Mouse (Mus musculus): ENCODE data around the gene Epb41l5. TPM values are rescaled to one million over a fixed set of nuclear protein-coding genes. Genes with fewer than 3 reads are reported as not detected.

The Epb41l5 gene
- polyA plus RNA-seq, 1 experiment from 2014 or later = 18.4 TPM

- no peak overlapping the region for H3K4me2 ChIP-seq (ENCODE audit: low read length)
- H3K4me3 ChIP-seq (ENCODE audit: low read length) = no peak overlapping the region
- 95% methylated on average over 3 of the region's 3 CpGs for WGBS
- H3K27me3 ChIP-seq (replicated peaks; ENCODE audit: control insufficient read depth, insufficient read depth, low read length) = no peaks in the 10 kb centered on the region
- H3K4me1 ChIP-seq (ENCODE audit: control insufficient read depth, insufficient read depth, low read depth, low read length) = no peaks in the 10 kb centered on the region
- no peak overlapping the region for H3K27ac ChIP-seq (ENCODE audit: low read depth, low read length)
- no peaks in the 10 kb centered on the region for H3K36me3 ChIP-seq (ENCODE audit: control insufficient read depth, insufficient read depth, low read length)
- H3K9ac ChIP-seq (ENCODE audit: low read depth, low read length) = no peak overlapping the region
- H3K9me3 ChIP-seq (ENCODE audit: control insufficient read depth, low read length) = no peaks in the 10 kb centered on the region
- no peak for ATAC-seq
Measured at GRCm38 (mm10) chr1:119605396-119605795, 43.4 kb downstream of the Epb41l5 start.

GRCm38 (mm10) chr1:119602448-119602847, 46.4 kb downstream of the Epb41l5 start:
- Histone ChIP-seq H3K36me3 (ENCODE audit: control insufficient read depth, insufficient read depth, low read length) (no peaks in the 10 kb centered on the region), H3K4me2 (ENCODE audit: low read length) (no peak overlapping the region)
- 97% methylated on average over 12 of the region's 12 CpGs for WGBS

GRCm38 (mm10) chr1:119598855-119599254, 49.9 kb downstream of the Epb41l5 start:
- WGBS = 94% methylated on average over 6 of the region's 6 CpGs
- H3K27ac ChIP-seq (ENCODE audit: low read depth, low read length) = no peak overlapping the region
- no peak overlapping the region for H3K4me2 ChIP-seq (ENCODE audit: low read length)
- no peaks in the 10 kb centered on the region; the same call in 1 of the 2 replicates for H3K36me3 ChIP-seq (ENCODE audit: control insufficient read depth, insufficient read depth, low read length)
- no peaks in the 10 kb centered on the region for H3K4me1 ChIP-seq (ENCODE audit: control insufficient read depth, insufficient read depth, low read depth, low read length)
- H3K27me3 ChIP-seq (replicated peaks; ENCODE audit: control insufficient read depth, insufficient read depth, low read length) = no peaks in the 10 kb centered on the region
- no peak overlapping the region for H3K9ac ChIP-seq (ENCODE audit: low read depth, low read length)
- ATAC-seq = no peak
- no peak overlapping the region for H3K4me3 ChIP-seq (ENCODE audit: low read length)
- H3K9me3 ChIP-seq (ENCODE audit: control insufficient read depth, low read length) = no peaks in the 10 kb centered on the region

More at GRCm38 (mm10) chr1:119602448-119602847, 46.4 kb downstream of the Epb41l5 start:
- no peak for ATAC-seq
- H3K4me1 ChIP-seq (ENCODE audit: control insufficient read depth, insufficient read depth, low read depth, low read length) = no peaks in the 10 kb centered on the region
- no peak overlapping the region for H3K9ac ChIP-seq (ENCODE audit: low read depth, low read length)
- no peaks in the 10 kb centered on the region for H3K27me3 ChIP-seq (replicated peaks; ENCODE audit: control insufficient read depth, insufficient read depth, low read length)
- H3K9me3 ChIP-seq (ENCODE audit: control insufficient read depth, low read length) = no peaks in the 10 kb centered on the region
- no peak overlapping the region for H3K4me3 ChIP-seq (ENCODE audit: low read length)
- H3K27ac ChIP-seq (ENCODE audit: low read depth, low read length) = no peak overlapping the region

GRCm38 (mm10) chr1:119596954-119597480, 51.8 kb downstream of the Epb41l5 start:
- Histone ChIP-seq H3K27me3 (replicated peaks; ENCODE audit: control insufficient read depth, insufficient read depth, low read length) (no peaks in the 10 kb centered on the region), H3K4me1 (ENCODE audit: control insufficient read depth, insufficient read depth, low read depth, low read length) (no peaks in the 10 kb centered on the region), H3K27ac (ENCODE audit: low read depth, low read length) (no peak overlapping the region), H3K36me3 (ENCODE audit: control insufficient read depth, insufficient read depth, low read length) (no peaks in the 10 kb centered on the region; the same call in 1 of the 2 replicates), H3K9ac (ENCODE audit: low read depth, low read length) (no peak overlapping the region), H3K9me3 (ENCODE audit: control insufficient read depth, low read length) (no peaks in the 10 kb centered on the region), H3K4me2 (ENCODE audit: low read length) (no peak overlapping the region), H3K4me3 (ENCODE audit: low read length) (no peak overlapping the region)
- no peak for ATAC-seq
- 80% methylated on average over 3 of the region's 3 CpGs for WGBS

GRCm38 (mm10) chr1:119590041-119590440, 58.8 kb downstream of the Epb41l5 start:
- Histone ChIP-seq H3K27ac (ENCODE audit: low read depth, low read length) (no peak overlapping the region), H3K4me3 (ENCODE audit: low read length) (no peak overlapping the region), H3K4me2 (ENCODE audit: low read length) (no peak overlapping the region), H3K4me1 (ENCODE audit: control insufficient read depth, insufficient read depth, low read depth, low read length) (no peaks in the 10 kb centered on the region), H3K36me3 (ENCODE audit: control insufficient read depth, insufficient read depth, low read length) (no peaks in the 10 kb centered on the region), H3K9ac (ENCODE audit: low read depth, low read length) (no peak overlapping the region), H3K9me3 (ENCODE audit: control insufficient read depth, low read length) (no peaks in the 10 kb centered on the region), H3K27me3 (replicated peaks; ENCODE audit: control insufficient read depth, insufficient read depth, low read length) (no peaks in the 10 kb centered on the region)
- no peak for ATAC-seq
- WGBS = 86% methylated on average over 2 of the region's 2 CpGs

- Histone ChIP-seq H3K9me3 (ENCODE audit: control insufficient read depth, low read length) (no peaks in the 10 kb centered on the region), H3K4me1 (ENCODE audit: control insufficient read depth, insufficient read depth, low read depth, low read length) (no peaks in the 10 kb centered on the region), H3K36me3 (ENCODE audit: control insufficient read depth, insufficient read depth, low read length) (no peaks in the 10 kb centered on the region; the same call in 1 of the 2 replicates), H3K9ac (ENCODE audit: low read depth, low read length) (no peak overlapping the region), H3K4me2 (ENCODE audit: low read length) (no peak overlapping the region), H3K27ac (ENCODE audit: low read depth, low read length) (no peak overlapping the region), H3K27me3 (replicated peaks; ENCODE audit: control insufficient read depth, insufficient read depth, low read length) (no peaks in the 10 kb centered on the region), H3K4me3 (ENCODE audit: low read length) (no peak overlapping the region)
- WGBS = 82% methylated on average over 2 of the region's 2 CpGs
- ATAC-seq = no peak
Measured at GRCm38 (mm10) chr1:119584974-119585373, 63.8 kb downstream of the Epb41l5 start.

GRCm38 (mm10) chr1:119570134-119570533, 78.7 kb downstream of the Epb41l5 start:
- H3K4me1 ChIP-seq (ENCODE audit: control insufficient read depth, insufficient read depth, low read depth, low read length) = no peaks in the 10 kb centered on the region
- ATAC-seq = no peak
- no peak overlapping the region for H3K9ac ChIP-seq (ENCODE audit: low read depth, low read length)
- no peaks in the 10 kb centered on the region for H3K36me3 ChIP-seq (ENCODE audit: control insufficient read depth, insufficient read depth, low read length)
- no peak overlapping the region for H3K4me2 ChIP-seq (ENCODE audit: low read length)
- 86% methylated on average over 1 of the region's 1 CpGs for WGBS
- no peak overlapping the region for H3K4me3 ChIP-seq (ENCODE audit: low read length)
- H3K27ac ChIP-seq (ENCODE audit: low read depth, low read length) = no peak overlapping the region
- H3K27me3 ChIP-seq (replicated peaks; ENCODE audit: control insufficient read depth, insufficient read depth, low read length) = no peaks in the 10 kb centered on the region
- no peaks in the 10 kb centered on the region for H3K9me3 ChIP-seq (ENCODE audit: control insufficient read depth, low read length)

- no peaks in the 10 kb centered on the region for H3K27me3 ChIP-seq (replicated peaks; ENCODE audit: control insufficient read depth, insufficient read depth, low read length)
- peaks cover 3% of the 10 kb centered on the region; the same call in 1 of the 2 replicates for H3K9me3 ChIP-seq (ENCODE audit: control insufficient read depth, low read length)
- ATAC-seq = no peak
- H3K4me1 ChIP-seq (ENCODE audit: control insufficient read depth, insufficient read depth, low read depth, low read length) = no peaks in the 10 kb centered on the region
- H3K4me2 ChIP-seq (ENCODE audit: low read length) = no peak overlapping the region
- H3K9ac ChIP-seq (ENCODE audit: low read depth, low read length) = no peak overlapping the region
- no peak overlapping the region for H3K27ac ChIP-seq (ENCODE audit: low read depth, low read length)
- WGBS = 95% methylated on average over 4 of the region's 4 CpGs
- H3K36me3 ChIP-seq (ENCODE audit: control insufficient read depth, insufficient read depth, low read length) = peaks cover 4% of the 10 kb centered on the region; the same call in 1 of the 2 replicates
- no peak overlapping the region for H3K4me3 ChIP-seq (ENCODE audit: low read length)
Measured at GRCm38 (mm10) chr1:119565531-119565930, 83.3 kb downstream of the Epb41l5 start.

- Histone ChIP-seq H3K4me1 (ENCODE audit: control insufficient read depth, insufficient read depth, low read depth, low read length) (no peaks in the 10 kb centered on the region), H3K36me3 (ENCODE audit: control insufficient read depth, insufficient read depth, low read length) (peaks cover 5% of the 10 kb centered on the region; the same call in 1 of the 2 replicates), H3K27me3 (replicated peaks; ENCODE audit: control insufficient read depth, insufficient read depth, low read length) (no peaks in the 10 kb centered on the region), H3K27ac (ENCODE audit: low read depth, low read length) (no peak overlapping the region), H3K4me2 (ENCODE audit: low read length) (no peak overlapping the region), H3K9me3 (ENCODE audit: control insufficient read depth, low read length) (peaks cover 3% of the 10 kb centered on the region; the same call in 1 of the 2 replicates), H3K9ac (ENCODE audit: low read depth, low read length) (no peak overlapping the region), H3K4me3 (ENCODE audit: low read length) (no peak overlapping the region)
- ATAC-seq = no peak
- WGBS = 81% methylated on average over 4 of the region's 4 CpGs
Measured at GRCm38 (mm10) chr1:119557641-119558395, 91.0 kb downstream of the Epb41l5 start.

Measured in hindbrain, embryonic 16.5 days (tissue).